In the genomic region with DNA sequence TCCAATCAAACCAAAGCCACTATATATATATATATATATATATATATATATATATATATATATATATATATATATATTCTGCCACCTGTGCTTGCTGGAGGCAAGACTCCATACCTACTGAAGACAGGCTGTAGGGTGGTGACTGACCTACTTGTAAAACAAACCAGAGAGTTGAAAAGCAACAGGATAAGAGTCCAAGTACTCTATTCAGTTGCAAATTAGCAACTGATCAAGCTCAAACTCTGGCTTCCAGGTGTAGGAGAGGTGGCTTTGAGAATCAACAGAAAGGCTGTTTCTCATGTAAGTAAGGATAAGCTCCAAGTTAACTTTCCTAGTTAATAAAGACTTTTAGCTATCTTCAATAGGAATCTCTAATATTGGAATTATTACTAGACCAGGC, we compare ENCODE assay signal across 24 mouse cellular contexts.
DNase-seq lines count a peak whose midpoint lies in the region; ATAC-seq lines count a peak whose summit lies in the region.
"Had no signal": no experiment of that assay in that cellular context is flagged by ENCODE, and none has a peak within 500 bp of the region (broad histone marks: within the 10 kb centered on the region; RNA-seq: fewer than 3 reads in every experiment).

No protein-coding gene starts in this region.

- H3K27me3 ChIP-seq in hindbrain, embryonic 12.5 days = no peaks in the 10 kb centered on the region

- DNase-seq in ES-CJ7 (ENCODE audit: low read depth, low spot score) = peak; percentile 81
- DNase-seq in R1 (ENCODE audit: low read depth, low spot score) = peak; percentile 86
- DNase-seq in ZHBTc4 (ENCODE audit: low read depth, low spot score) = peak; percentile 77
- no peak for DNase-seq in retina, embryonic 14.5 days (ENCODE audit: low spot score)
- DNase-seq in adrenal gland, postnatal 4 days (ENCODE audit: low spot score in 2 of 2) = no peak
- DNase-seq: adrenal gland, adult 2 months; adrenal gland, adult 8-10 months; adrenal gland, postnatal 10 days; adrenal gland, postnatal 14 days; adrenal gland, postnatal 25 days; adrenal gland, postnatal 36 days; B cell, adult 2 months; cerebellum, adult 11 months; cerebellum, adult 11-12 months; cerebellum, adult 18-20 months; cerebellum, adult 2 months; cerebellum, adult 8-10 months; cerebellum, adult 9-10 months; cerebellum, adult 9-11 months had no signal

- H3K36me3 ChIP-seq in hindbrain, embryonic 12.5 days = no peaks in the 10 kb centered on the region
- H3K36me3 ChIP-seq: G1E had no signal

- H3K9me3 ChIP-seq in hindbrain, embryonic 12.5 days (replicated peaks) = no peaks in the 10 kb centered on the region
- H3K9me3 ChIP-seq: G1E had no signal

- no peak overlapping the region for H3K27ac ChIP-seq in hindbrain, embryonic 12.5 days

- no peak overlapping the region for H3K9ac ChIP-seq in hindbrain, embryonic 12.5 days

- no peak for ATAC-seq in hindbrain, embryonic 12.5 days (ENCODE audit: low FRiP score)
- ATAC-seq: activated CD4-positive, CD25-positive, alpha-beta regulatory T cell, adult 4 months; CD4-positive, CD25-positive, alpha-beta regulatory T cell, adult 4 months; Patski had no signal

- no peak overlapping the region for H3K4me3 ChIP-seq in hindbrain, embryonic 12.5 days

- no peak overlapping the region for H3K4me2 ChIP-seq in hindbrain, embryonic 12.5 days (replicated peaks)

- no peaks in the 10 kb centered on the region for H3K4me1 ChIP-seq in hindbrain, embryonic 12.5 days

Comparison
In these comparisons a context has a peak if more than half of its experiments do, and no peak if none do; other contexts are left out.
1. DNase-seq: peak in ES-CJ7 (single experiment), R1 (single experiment) and ZHBTc4 (single experiment); none in retina, embryonic 14.5 days (single experiment) and adrenal gland, postnatal 4 days (0 of 2).